Mouse (Mus musculus) kidney, adult 2 months (tissue): ENCODE measurements around the gene Fbxw5. TPM values are rescaled to one million over a fixed set of nuclear protein-coding genes. Genes with fewer than 3 reads are reported as not detected.

ENCODE experiments used
- DNase-seq: peaks from one replicate; pipeline ENCODE4 v3.0.0; 2021
- H3K27ac ChIP-seq: fragments of 200-500 bp; 2 replicates; pipeline ENCODE4 v1.5.1; 2012; ENCODE audit warnings: low read depth, low read length, control low read depth, inconsistent platforms; ENCODE audit not compliant: insufficient read depth
- H3K27me3 ChIP-seq: fragments of 200-500 bp; replicated peaks from 2 replicates; pipeline ENCODE4 v1.6.1; 2012; ENCODE audit warnings: mild to moderate bottlenecking, moderate library complexity, low read length, inconsistent platforms; ENCODE audit not compliant: control insufficient read depth, insufficient read depth
- H3K36me3 ChIP-seq: fragments of 200-500 bp; 2 replicates; pipeline ENCODE4 v1.6.1; 2012; ENCODE audit warnings: mild to moderate bottlenecking, moderate library complexity, low read length, inconsistent platforms; ENCODE audit not compliant: control insufficient read depth, insufficient read depth
- H3K4me1 ChIP-seq: fragments of 200-500 bp; 2 replicates; pipeline ENCODE4 v1.6.1; 2011; ENCODE audit warnings: low read length; ENCODE audit not compliant: control insufficient read depth, insufficient read depth
- H3K4me3 ChIP-seq: fragments of 200-500 bp; 2 replicates; pipeline ENCODE4 v1.5.1; 2011; ENCODE audit warnings: mild to moderate bottlenecking, low read depth, low read length, control low read depth; ENCODE audit not compliant: insufficient read depth
- CTCF ChIP-seq: fragments of 200-500 bp; conservative IDR thresholded peaks from 2 replicates; pipeline ENCODE4 v1.5.1; 2011; ENCODE audit warnings: low read depth, mild to moderate bottlenecking, control low read depth, low read length, moderate library complexity, mixed read lengths; ENCODE audit not compliant: insufficient read depth, insufficient read length
- POLR2A ChIP-seq: fragments of 200-500 bp; IDR thresholded peaks from one replicate; pipeline ENCODE4 v1.6.1; 2011; ENCODE audit warnings: low read depth, low read length, control low read depth
- WGBS: fragments of 180-500 bp; shearing (Covaris S2); methylation state at CpG from one replicate; pipeline ENCODE4 v1.1.7; 2018; 5-methylcytosine and 5-hydroxymethylcytosine counted together
- polyA plus RNA-seq: library from polyadenylated mRNA; depleted of rRNA; stranded (reverse); fragments of >200 nt; gene quantifications from 2 replicates; pipeline ENCODE4 v1.2.3, GENCODE M21; 2012

The Fbxw5 gene
- polyA plus RNA-seq, 1 experiment, result 48.4 TPM

DNA sequence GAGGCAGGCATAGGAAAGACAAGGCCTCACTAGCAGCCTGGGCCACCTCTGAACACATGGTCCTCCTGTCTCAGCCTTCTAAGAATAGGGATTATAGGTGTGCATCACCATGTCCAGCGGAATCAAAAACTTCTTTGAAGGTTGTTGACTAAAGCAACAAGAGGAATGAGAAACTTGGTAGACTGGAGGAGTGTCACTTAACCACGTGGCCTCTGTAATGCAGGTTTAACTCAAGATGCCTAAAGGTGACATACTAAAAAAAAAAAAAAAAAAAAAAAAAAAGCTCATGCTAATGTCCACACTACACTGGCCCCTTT is 34.3 kb downstream of the Fbxw5 start:
- H3K27me3 ChIP-seq, result no peaks in the 10 kb centered on the region
- H3K4me1 ChIP-seq, result peaks cover 10% of the 10 kb centered on the region
- H3K4me3 ChIP-seq, result no peak overlapping the region
- DNase-seq, result no peak
- 91% methylated on average over 2 of the region's 2 CpGs for WGBS
- H3K27ac ChIP-seq, result peak overlapping the region; percentile 61
- no peak for TF ChIP-seq POLR2A
- TF ChIP-seq CTCF, result no peak
- no peaks in the 10 kb centered on the region; the same call in 1 of the 2 replicates for H3K36me3 ChIP-seq

DNA sequence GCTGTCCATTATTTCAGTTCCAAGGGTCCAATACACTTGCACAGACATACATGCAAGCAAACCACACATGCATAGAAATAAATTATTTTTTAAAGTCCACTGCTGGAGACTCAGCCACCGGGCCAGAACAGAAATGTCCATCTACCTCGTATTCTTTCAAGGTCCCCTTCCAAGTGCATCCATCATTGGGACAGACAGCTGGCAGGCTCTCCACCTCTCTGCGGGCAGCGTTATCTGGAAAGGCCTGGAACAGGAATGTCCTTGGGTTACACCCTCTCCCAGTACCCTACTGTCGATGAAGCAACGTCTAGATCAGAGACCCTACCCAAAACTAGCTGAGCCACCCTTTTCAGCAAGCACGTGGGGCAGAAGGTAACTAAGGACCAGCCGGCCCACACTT is 36.0 kb downstream of the Fbxw5 start:
- no peak overlapping the region for H3K27ac ChIP-seq
- DNase-seq, result no peak
- H3K27me3 ChIP-seq, result no peaks in the 10 kb centered on the region
- H3K36me3 ChIP-seq, result no peaks in the 10 kb centered on the region; the same call in 1 of the 2 replicates
- H3K4me3 ChIP-seq, result no peak overlapping the region
- WGBS, result 83% methylated on average over 8 of the region's 8 CpGs
- no peak for TF ChIP-seq CTCF
- no peak for TF ChIP-seq POLR2A
- H3K4me1 ChIP-seq, result peaks cover 20% of the 10 kb centered on the region

DNA sequence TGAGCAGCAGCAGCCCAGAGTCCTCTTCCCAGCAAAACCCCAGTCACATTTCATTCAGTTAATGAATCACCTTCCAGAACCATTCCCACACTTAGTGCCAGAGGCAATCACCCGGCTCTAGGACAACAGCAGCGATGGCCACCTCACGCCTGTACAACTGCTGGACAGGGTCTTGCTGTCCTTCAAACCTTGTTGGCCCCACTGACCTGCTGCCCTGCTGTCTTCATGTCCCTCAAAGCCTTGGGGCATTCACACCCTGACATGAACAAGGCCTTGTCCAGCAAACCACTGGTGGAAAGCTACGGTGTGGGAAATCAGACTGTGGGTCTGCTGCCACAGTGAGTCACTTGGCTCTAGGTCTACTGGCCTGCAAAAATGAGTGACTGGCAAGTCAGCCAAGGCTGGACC is 40.0 kb downstream of the Fbxw5 start:
- Histone ChIP-seq H3K4me3 (no peak overlapping the region), H3K27ac (peak overlapping the region; percentile 54), H3K4me1 (peaks cover 22% of the 10 kb centered on the region), H3K27me3 (no peaks in the 10 kb centered on the region), H3K36me3 (no peaks in the 10 kb centered on the region; the same call in 1 of the 2 replicates)
- peak; percentile 71 for DNase-seq
- 40% methylated on average over 4 of the region's 4 CpGs for WGBS
- TF ChIP-seq POLR2A, result no peak
- no peak for TF ChIP-seq CTCF

DNA sequence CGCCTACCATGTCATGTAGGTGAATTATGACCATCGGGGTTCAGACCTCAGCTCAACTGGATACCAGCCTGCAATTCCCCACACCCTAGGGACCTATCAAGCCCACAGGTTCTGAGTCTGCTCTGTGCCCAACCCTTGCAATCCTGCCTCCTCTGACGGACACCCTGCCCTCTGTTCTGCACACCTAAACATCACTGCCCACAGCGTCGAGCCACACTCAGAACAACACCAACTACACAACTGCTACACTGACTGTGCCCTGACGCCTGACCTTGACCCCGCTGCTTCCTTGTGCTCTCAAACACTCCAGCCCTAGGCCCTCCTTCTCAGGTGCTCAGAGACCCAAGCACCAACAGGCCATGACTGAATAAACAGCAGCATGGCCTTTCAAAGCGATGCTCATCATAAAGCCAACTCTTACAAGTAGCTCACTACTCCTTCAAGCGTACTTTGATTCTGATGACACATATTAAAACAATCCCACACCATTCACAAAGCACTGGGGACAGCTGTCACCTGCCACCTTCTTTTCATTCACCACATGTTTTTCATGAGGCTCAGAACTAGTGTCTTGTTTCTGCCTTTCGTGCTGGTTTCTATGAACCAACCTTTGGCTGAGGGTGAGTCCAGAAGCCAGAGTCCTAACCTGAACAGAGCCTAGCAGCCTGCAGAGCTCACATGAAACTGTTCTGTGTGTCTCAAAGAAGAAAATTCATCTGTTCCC is 41.3 kb downstream of the Fbxw5 start:
- Histone ChIP-seq H3K4me3 (no peak overlapping the region), H3K36me3 (no peaks in the 10 kb centered on the region), H3K27me3 (no peaks in the 10 kb centered on the region), H3K4me1 (peaks cover 22% of the 10 kb centered on the region), H3K27ac (peak overlapping the region; percentile 58)
- WGBS, result 48% methylated on average over 10 of the region's 10 CpGs
- TF ChIP-seq POLR2A (no peak), CTCF (no peak)
- DNase-seq, result peak; percentile 24

DNA sequence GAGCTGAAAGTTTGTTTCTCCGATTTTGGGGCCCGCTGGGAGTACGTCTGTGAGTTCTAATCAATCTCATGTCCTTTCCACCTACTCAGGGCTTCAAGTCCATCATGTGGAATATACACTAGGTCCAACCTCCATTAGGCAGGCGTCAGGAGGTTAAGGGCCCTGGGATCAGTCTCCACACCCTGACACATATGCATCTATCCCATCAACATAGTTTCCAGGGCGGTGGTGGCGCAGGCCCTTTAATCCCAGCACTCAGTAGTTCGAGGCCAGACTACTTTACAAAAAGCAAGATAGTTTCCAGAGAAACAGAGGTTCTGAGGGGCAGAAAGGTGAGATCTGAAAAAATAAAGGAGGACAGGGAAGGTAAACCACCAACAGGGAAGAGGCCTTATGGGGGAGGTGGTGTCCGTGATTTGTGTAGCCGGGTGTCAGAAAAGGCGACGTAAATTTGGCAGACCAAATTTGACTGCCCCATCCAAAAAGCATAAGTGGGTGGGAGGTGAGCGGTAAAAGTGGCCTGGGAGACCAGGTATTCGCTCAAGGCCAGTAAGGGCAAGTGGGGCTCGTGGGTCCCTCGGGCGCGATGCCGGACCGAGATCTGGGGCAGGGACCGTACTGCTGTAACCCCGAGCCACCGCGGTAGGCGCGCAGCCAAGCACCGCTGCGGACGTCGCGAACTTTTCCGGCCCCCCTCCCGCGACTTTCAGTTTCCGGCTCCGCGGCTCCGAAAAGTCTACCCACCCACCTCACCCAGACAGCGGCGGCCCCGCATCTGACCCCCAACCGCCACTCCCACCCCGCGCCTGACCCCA is 45.7 kb downstream of the Fbxw5 start:
- TF ChIP-seq CTCF (no peak), POLR2A (peak; percentile 3)
- Histone ChIP-seq H3K36me3 (no peaks in the 10 kb centered on the region), H3K27ac (peak overlapping the region; percentile 73), H3K4me1 (peaks cover 13% of the 10 kb centered on the region), H3K27me3 (no peaks in the 10 kb centered on the region), H3K4me3 (peak overlapping the region; percentile 85)
- WGBS, result 5% methylated on average over 43 of the region's 43 CpGs
- DNase-seq, result no peak

DNA sequence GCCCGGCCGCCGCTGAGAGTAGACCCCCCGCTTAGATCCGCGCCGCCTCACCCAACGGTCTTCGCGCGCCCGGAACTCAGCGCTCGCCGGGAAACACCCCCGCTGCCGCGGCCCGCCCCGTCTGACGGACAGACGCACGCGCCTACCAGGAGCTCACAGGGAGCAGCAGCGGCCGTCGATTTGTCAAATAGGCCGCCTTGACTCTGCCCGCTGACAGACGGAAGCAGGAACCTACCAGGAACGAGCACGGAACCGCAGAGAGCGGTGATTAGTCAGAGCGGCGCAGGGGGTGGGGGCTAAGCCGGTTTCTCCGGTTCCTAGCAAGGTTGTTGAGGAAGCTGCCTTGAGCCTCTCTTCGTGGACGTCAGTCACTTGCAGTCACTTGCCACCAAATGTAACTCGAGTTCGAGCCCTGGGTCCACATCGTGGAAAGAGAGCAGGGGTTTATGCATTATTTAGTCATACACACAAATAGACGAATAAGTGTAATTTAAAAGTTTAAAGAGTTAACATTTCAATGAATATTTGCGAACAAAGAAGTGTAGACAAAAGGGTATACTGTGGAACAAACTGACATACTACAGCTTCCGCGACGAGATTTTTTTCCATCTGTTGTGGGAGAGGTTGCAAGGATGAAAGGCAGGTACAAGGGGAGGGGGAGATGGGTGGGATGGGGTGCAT is 46.4 kb downstream of the Fbxw5 start, which contains the start of gene Traf2:
TSS of gene Traf2 (minus strand) at position 130 of the 681 bp plus-strand sequence.
- no peak for TF ChIP-seq CTCF
- TF ChIP-seq POLR2A, result no peak

More for the DNA sequence above, 46.4 kb downstream of the Fbxw5 start, which contains the start of gene Traf2:
- Histone ChIP-seq H3K36me3 (no peaks in the 10 kb centered on the region), H3K4me1 (peaks cover 8% of the 10 kb centered on the region), H3K27me3 (no peaks in the 10 kb centered on the region), H3K27ac (peak within 1 kb of the TSS; percentile 73), H3K4me3 (peak within 1 kb of the TSS; percentile 85)
- 3% methylated on average over 48 of the region's 48 CpGs for WGBS
- DNase-seq, result peak; percentile 100
